Mouse (Mus musculus) forebrain, postnatal 0 days (tissue): ENCODE measurements around the gene Pir. TPM values are rescaled to one million over a fixed set of nuclear protein-coding genes. Genes with fewer than 3 reads are reported as not detected.

Experiments used
- ATAC-seq: fragments of 200-750 bp; cut with Nextera tagmentation; 2 replicates; pipeline ENCODE4 v1.8.0; 2017; ENCODE audit warnings: mild to moderate bottlenecking, moderate library complexity
- DNase-seq: peaks from one replicate; pipeline ENCODE4 v3.0.0-alpha.2; 2015
- H3K27ac ChIP-seq: fragments of 300-500 bp; sonication (generic); 2 replicates; pipeline ENCODE4 v1.5.1; 2014; ENCODE audit warnings: low read depth, mild to moderate bottlenecking, antibody characterized with exemption, low read length, moderate library complexity, mixed read lengths
- H3K27me3 ChIP-seq: fragments of 300-500 bp; sonication (generic); 2 replicates; pipeline ENCODE4 v1.6.1; 2014; ENCODE audit warnings: mild to moderate bottlenecking, low read length, mixed read lengths; ENCODE audit not compliant: insufficient read depth
- H3K36me3 ChIP-seq: fragments of 300-500 bp; sonication (generic); 2 replicates; pipeline ENCODE4 v1.6.1; 2014; ENCODE audit warnings: mild to moderate bottlenecking, moderate library complexity; ENCODE audit not compliant: insufficient read depth
- H3K4me1 ChIP-seq: fragments of 300-500 bp; sonication (generic); 2 replicates; pipeline ENCODE4 v1.6.1; 2014; ENCODE audit warnings: antibody characterized with exemption; ENCODE audit not compliant: insufficient read depth
- H3K4me2 ChIP-seq: fragments of 300-500 bp; sonication (generic); 2 replicates; pipeline ENCODE4 v1.6.1; 2014; ENCODE audit warnings: low read depth, mild to moderate bottlenecking, moderate library complexity
- H3K4me3 ChIP-seq: fragments of 300-500 bp; sonication (generic); 2 replicates; pipeline ENCODE4 v1.5.1; 2014; ENCODE audit warnings: low read depth, low read length, mixed read lengths
- H3K9ac ChIP-seq: fragments of 300-500 bp; sonication (generic); 2 replicates; pipeline ENCODE4 v1.6.1; 2014; ENCODE audit warnings: mild to moderate bottlenecking
- H3K9me3 ChIP-seq: fragments of 300-500 bp; sonication (generic); 2 replicates; pipeline ENCODE4 v1.6.1; 2016; ENCODE audit warnings: low read length
- CTCF ChIP-seq: sonication (generic); IDR thresholded peaks from 2 replicates; pipeline ENCODE4 v1.5.1; 2016; ENCODE audit warnings: antibody characterized with exemption, control low read depth, low read depth
- WGBS: fragments of 180-500 bp; shearing (Covaris S2); extraction: QIAGEN DNeasy Blood & Tissue Kit; methylation state at CpG from one replicate; pipeline ENCODE4 v1.1.7; 2014; 5-methylcytosine and 5-hydroxymethylcytosine counted together
- polyA plus RNA-seq: library from polyadenylated mRNA; unstranded; fragments of >200 nt; fragmentation: Nextera tagmentation; extraction: Ambion mirVana; gene quantifications from 2 replicates; pipeline ENCODE4 v1.2.1, GENCODE M21; 2015
- total RNA-seq: library from RNA; depleted of rRNA; stranded (reverse); fragments of >200 nt; gene quantifications from 2 replicates; pipeline ENCODE4 v1.2.3, GENCODE M21; 2014

The Pir gene
- total and polyA plus RNA-seq, 2 experiments from 2014 or later: 3.1 to 6.1 TPM

GRCm38 (mm10) chrX:164406133-164407022 lies 137.2 kb downstream of the Pir start:
- no peaks in the 10 kb centered on the region for H3K27me3 ChIP-seq
- H3K27ac ChIP-seq: no peak overlapping the region
- no peak overlapping the region for H3K4me2 ChIP-seq
- ATAC-seq (no peak), DNase-seq (no peak)
- no peak overlapping the region for H3K4me3 ChIP-seq
- no peaks in the 10 kb centered on the region for H3K9me3 ChIP-seq
- H3K9ac ChIP-seq: no peak overlapping the region
- TF ChIP-seq CTCF: no peak
- 80% methylated on average over 9 of the region's 9 CpGs for WGBS
- no peaks in the 10 kb centered on the region for H3K4me1 ChIP-seq
- H3K36me3 ChIP-seq: no peaks in the 10 kb centered on the region

GRCm38 (mm10) chrX:164408301-164408927 lies 139.2 kb downstream of the Pir start:
- no peaks in the 10 kb centered on the region for H3K9me3 ChIP-seq
- H3K27ac ChIP-seq: no peak overlapping the region
- no peaks in the 10 kb centered on the region for H3K36me3 ChIP-seq
- no peak for TF ChIP-seq CTCF
- H3K9ac ChIP-seq: no peak overlapping the region
- no peaks in the 10 kb centered on the region for H3K27me3 ChIP-seq
- no peak overlapping the region for H3K4me3 ChIP-seq
- 86% methylated on average over 3 of the region's 3 CpGs for WGBS
- no peak for ATAC-seq
- no peak for DNase-seq
- H3K4me1 ChIP-seq: no peaks in the 10 kb centered on the region
- H3K4me2 ChIP-seq: no peak overlapping the region

- Histone ChIP-seq H3K9me3 (no peaks in the 10 kb centered on the region), H3K27ac (no peak overlapping the region), H3K9ac (no peak overlapping the region), H3K4me3 (no peak overlapping the region), H3K36me3 (no peaks in the 10 kb centered on the region), H3K4me2 (no peak overlapping the region), H3K4me1 (no peaks in the 10 kb centered on the region), H3K27me3 (no peaks in the 10 kb centered on the region)
- DNase-seq (no peak), ATAC-seq (no peak)
- no peak for TF ChIP-seq CTCF
- 81% methylated on average over 1 of the region's 1 CpGs for WGBS
These were observed 141.4 kb downstream of the Pir start for GRCm38 (mm10) chrX:164410562-164410961.

GRCm38 (mm10) chrX:164416803-164417202 lies 147.6 kb downstream of the Pir start:
- TF ChIP-seq CTCF: no peak
- H3K27ac ChIP-seq: no peak overlapping the region
- 90% methylated on average over 2 of the region's 2 CpGs for WGBS
- no peak for ATAC-seq
- H3K27me3 ChIP-seq: no peaks in the 10 kb centered on the region
- no peak overlapping the region for H3K4me2 ChIP-seq
- no peaks in the 10 kb centered on the region for H3K4me1 ChIP-seq
- no peaks in the 10 kb centered on the region for H3K9me3 ChIP-seq
- H3K4me3 ChIP-seq: no peak overlapping the region
- no peaks in the 10 kb centered on the region for H3K36me3 ChIP-seq
- H3K9ac ChIP-seq: no peak overlapping the region
- no peak for DNase-seq

- no peak for DNase-seq
- Histone ChIP-seq H3K27me3 (no peaks in the 10 kb centered on the region), H3K27ac (no peak overlapping the region), H3K4me2 (no peak overlapping the region), H3K4me1 (no peaks in the 10 kb centered on the region), H3K4me3 (no peak overlapping the region), H3K9me3 (no peaks in the 10 kb centered on the region), H3K36me3 (no peaks in the 10 kb centered on the region), H3K9ac (no peak overlapping the region)
- ATAC-seq: no peak
- TF ChIP-seq CTCF: no peak
These were observed 148.8 kb downstream of the Pir start for GRCm38 (mm10) chrX:164418008-164418407.

- DNase-seq (peak; percentile 95), ATAC-seq (peak; percentile 100)
- TF ChIP-seq CTCF: no peak
- WGBS: 21% methylated on average over 40 of the region's 40 CpGs
- Histone ChIP-seq H3K9me3 (no peaks in the 10 kb centered on the region), H3K4me3 (peak within 1 kb of the TSS; percentile 53), H3K27ac (0 out of 2 replicates have a peak within 1 kb of the TSS, but pooled peaks have one; percentile 40), H3K27me3 (no peaks in the 10 kb centered on the region), H3K4me1 (no peaks in the 10 kb centered on the region), H3K9ac (peak within 1 kb of the TSS; percentile 45), H3K4me2 (peak within 1 kb of the TSS; percentile 53), H3K36me3 (no peaks in the 10 kb centered on the region)
These were observed 150.3 kb downstream of the Pir start, which contains the start of gene Piga for GRCm38 (mm10) chrX:164419471-164419939. Piga (plus strand) TSS chrX:164419787.

GRCm38 (mm10) chrX:164419955-164420354 lies 150.8 kb downstream of the Pir start:
- Histone ChIP-seq H3K4me3 (peak overlapping the region; percentile 53), H3K27me3 (no peaks in the 10 kb centered on the region), H3K9ac (peak overlapping the region; percentile 45), H3K27ac (0 out of 2 replicates have a peak overlapping the region, but pooled peaks have one; percentile 40), H3K4me1 (no peaks in the 10 kb centered on the region), H3K9me3 (no peaks in the 10 kb centered on the region), H3K36me3 (no peaks in the 10 kb centered on the region), H3K4me2 (peak overlapping the region; percentile 53)
- no peak; the same call in 1 of the 2 replicates for ATAC-seq
- DNase-seq: no peak
- TF ChIP-seq CTCF: no peak
- WGBS: 28% methylated on average over 13 of the region's 13 CpGs
